Mouse (Mus musculus) granulocyte monocyte progenitor cell, adult 5-6 weeks (primary cell): ENCODE measurements around the gene Son. TPM values are rescaled to one million over a fixed set of nuclear protein-coding genes. Genes with fewer than 3 reads are reported as not detected.

Experiments used
- ATAC-seq: replicated peaks from 2 replicates; pipeline ENCODE4 v1.8.0; 2016; ENCODE audit warnings: mild to moderate bottlenecking, moderate TSS enrichment, inconsistent platforms; ENCODE audit not compliant: poor library complexity, severe bottlenecking
- total RNA-seq, 2 experiments: library from RNA; stranded (forward) in 1 of 2; stranded (reverse) in 1 of 2; fragments of 200-712, 200-1000 nt in 1 of 2; fragments of >200 nt in 1 of 2; fragmentation: Nextera tagmentation in 1 of 2; gene quantifications; 2 replicates each; pipeline ENCODE4 v1.2.3; 2014 to 2017

The Son gene
- 326 and 356 TPM in 2 replicates for total RNA-seq (2014; fragmentation: Nextera tagmentation)
- 242 and 285 TPM in 2 replicates for total RNA-seq (2017)

DNA sequence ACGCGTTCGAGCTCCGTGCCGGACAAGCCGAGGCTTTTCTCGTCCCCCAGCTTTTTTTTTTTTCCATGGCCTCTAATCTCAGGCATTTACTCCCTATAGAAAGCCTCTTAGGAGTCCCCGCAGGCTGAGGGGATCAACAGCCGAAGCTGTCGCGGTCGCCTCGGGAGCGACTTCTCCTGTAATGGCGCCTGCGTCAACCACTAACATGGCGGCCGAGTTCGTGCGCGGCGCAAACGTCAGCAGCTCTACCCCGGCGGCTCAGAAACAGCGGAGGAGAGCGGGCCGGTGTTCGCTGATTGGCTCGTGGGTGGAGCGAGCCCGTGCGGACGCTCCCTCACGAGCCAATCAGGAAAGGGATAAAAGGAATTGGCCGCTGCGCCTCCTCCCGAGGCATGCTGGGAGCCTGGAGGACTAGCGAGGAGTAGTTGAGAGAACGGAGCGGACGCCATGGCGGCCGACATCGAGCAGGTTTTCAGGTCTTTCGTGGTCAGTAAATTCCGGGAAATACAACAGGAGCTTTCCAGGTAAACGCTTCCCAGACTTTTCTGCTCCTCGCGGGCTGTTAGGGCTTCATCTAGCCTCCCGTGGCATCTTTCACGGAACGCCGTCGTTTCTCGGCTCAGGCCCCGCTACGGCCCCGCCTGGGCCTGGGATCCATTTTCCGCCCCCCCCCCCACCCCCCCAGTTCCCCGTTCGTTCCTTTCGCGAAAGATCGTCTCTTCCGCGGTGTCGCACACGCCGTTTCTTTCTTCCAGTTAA, at the start of gene Son:
Son (plus strand) TSS at position 46 of the 759 bp plus-strand sequence.
- peak; percentile 80 for ATAC-seq

DNA sequence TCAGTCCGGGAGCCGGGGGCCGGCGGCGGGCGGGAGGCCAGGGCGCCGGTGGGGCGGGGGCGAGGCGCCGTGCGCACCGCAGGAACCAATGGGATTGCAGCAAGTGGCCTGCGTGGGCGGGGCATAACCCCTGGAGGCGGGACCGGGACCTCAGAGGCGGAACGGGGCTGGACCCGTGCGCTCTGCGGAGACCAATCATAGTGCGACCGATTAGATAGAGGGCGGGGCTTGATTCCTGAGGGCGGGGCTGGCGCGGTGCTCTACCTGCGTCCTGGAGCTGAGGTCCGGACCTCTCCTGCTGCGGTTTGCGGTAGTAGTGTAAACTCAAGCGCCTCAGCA, 49.7 kb upstream of the Son start, which contains the start of gene Tmem50b:
Tmem50b (minus strand) TSS at position 129 of the 339 bp plus-strand sequence.
- peak; percentile 84 for ATAC-seq

DNA sequence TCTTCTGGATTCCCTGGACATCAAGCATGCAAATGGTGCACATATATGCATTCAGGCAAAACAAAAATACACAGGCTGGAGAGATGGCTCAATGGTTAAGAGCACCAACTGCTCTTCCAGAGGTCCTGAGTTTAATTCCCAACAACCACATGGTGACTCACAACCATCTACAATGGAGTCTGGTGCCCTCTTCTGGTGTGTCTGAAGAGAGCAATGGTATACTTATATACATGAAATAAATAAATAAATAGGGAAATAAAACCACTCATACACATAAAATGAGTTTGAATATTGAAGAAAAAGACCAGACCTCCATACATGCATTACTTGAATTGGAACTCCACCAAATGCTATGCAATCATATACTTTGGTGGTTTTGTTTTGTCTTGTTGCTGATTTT, 48.1 kb upstream of the Son start:
- no peak for ATAC-seq

DNA sequence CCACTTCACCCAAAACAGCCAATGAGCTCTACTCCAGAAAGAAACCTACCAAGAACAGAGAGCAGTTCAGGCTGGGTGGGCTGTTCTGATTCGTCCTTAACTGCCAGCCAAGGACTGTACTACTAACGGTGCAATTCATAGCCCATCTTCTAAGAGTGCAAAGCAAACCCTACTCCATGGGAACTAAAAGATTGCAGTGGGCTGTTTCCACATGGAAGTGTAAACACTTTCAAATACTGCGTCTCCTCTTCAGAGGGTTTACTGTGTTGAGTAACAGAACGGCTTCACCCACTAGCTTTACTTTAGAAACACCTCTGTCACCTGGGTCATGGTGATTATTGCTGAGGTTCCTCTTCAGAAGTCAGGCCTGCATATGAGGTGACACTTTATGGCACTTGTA, 46.2 kb upstream of the Son start:
- ATAC-seq: peak; percentile 2; the same call in 1 of the 2 replicates

DNA sequence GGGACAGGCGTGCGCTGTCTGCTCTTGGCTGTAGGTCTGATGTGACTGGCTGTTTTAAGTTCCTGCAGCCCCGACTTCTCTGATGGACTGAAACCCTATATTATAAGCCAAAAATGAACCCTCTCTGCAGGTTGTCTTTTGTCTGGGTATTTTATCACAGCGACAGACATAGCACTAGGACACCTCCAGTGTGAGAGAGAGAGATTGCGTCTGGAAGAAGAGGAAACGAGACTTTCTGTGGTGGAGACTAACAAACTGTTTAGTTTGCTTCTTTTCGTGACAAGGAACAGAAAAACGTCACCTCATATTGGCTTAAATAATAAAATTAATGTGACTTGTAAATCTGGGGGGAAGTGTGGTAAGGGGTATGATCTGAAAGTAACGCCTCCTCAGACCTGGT, 45.6 kb upstream of the Son start:
- peak; percentile 56 for ATAC-seq

DNA sequence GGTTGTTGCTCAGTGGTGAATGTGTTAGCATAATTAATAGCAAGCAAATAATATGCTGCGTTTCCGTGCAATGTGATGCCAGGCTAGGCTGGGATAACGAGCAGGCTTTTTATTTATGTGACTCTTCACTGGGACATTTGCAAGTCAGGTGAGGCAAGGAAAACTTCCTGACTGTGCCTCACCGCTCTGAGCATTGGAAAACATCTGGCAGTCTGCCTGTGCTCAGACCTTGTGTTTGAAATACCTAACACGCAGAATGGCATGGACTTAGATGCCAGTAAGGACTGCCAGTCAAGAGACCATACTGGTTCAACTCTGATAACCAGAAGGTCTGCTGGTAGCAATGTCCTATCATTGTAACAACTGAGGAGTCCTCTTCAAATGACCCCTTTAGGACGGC, 42.1 kb upstream of the Son start:
- no peak for ATAC-seq

DNA sequence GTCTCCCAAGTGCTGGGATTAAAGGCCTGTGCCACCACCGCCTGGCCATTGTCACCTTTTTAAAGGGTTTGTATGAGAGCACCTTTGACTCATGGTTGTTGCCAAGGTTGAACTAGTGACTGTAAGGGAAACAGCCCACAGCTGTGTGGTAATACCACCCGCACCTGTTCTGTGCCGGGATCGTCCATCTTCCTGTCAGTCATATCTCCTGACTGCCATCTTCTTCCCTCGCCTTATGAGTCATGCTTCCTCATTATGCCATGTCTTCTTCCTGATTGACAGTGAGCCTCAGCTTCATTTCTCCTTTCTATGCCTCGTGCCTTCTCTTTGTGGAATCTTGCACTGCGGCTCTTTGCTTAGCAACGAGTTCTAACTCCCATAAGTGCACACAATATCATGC, 40.3 kb upstream of the Son start:
- ATAC-seq: peak; percentile 95

DNA sequence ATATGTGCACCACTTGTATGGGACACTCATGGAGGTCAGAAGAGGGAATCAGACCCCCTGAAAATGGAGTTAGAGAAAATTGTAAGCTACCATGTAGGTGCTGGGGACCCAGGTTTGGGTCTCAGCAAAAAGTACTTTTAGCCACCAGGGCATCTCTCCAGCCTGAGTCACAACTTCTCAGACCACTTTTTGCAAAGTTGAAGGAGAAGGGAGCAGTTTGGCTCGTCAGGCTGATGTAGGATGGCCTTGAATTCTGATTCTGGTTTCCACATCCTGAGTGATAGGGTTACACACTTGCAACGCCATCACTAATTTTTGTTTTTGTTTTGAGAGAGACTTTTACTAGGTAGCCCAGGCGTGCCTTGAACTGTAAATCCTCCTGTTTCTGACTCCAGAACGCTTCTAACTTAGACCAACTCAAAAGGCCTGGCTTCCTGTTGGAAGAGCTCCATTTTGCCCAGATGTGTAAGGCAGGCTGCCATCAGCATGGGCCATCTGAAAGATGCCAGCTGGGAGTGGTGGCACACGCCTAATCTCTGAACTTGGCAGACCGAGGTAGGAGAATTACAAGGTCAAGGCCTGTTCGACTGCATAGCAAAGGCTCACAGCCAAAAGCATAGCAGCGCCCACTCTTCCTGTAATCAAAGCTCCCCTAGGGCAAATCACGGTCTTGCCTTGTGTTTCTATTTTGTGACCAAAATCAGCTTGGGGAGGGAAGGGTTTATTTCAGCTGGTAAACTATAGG, 37.6 kb upstream of the Son start:
- ATAC-seq: no peak

DNA sequence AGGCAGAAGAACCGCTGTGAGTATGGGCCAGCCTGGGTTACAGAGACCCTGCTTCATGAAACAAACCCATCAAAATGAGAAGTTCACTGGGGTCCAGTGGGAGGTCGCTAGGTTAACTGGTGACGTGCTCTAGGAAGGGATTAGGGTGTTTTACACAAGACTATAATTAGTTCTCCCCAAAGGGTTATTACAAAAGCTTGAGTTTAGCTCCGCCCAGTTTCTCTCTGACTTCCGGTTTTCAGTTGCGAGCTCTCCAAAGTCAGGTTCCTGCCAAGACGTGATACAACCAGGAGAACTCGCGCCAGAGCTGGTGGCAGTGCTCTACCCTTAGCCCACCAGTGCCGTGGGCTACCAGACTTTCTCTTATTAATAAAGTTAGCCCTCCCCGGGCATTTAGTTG, 36.1 kb upstream of the Son start:
- peak; percentile 80 for ATAC-seq

DNA sequence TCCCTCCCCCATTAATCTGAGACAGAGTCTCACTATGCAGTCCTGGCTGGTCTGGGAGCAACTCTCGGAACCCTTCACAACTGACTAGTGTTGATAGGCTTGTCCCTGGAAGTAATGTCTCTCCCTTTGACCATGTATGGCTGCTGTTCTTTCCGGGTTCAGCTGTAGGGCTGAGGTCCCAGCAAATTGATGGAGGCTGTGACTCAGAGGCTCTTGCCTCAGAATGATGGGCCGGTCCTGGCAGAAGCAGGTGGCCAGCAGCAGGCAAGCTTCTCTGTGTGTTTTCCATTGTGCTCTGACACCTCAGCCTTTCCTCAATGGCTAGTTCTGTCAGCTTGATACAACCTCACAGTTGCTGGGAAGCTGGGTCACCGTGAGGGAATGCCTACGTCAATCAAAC, 34.8 kb upstream of the Son start:
- peak; percentile 38 for ATAC-seq

DNA sequence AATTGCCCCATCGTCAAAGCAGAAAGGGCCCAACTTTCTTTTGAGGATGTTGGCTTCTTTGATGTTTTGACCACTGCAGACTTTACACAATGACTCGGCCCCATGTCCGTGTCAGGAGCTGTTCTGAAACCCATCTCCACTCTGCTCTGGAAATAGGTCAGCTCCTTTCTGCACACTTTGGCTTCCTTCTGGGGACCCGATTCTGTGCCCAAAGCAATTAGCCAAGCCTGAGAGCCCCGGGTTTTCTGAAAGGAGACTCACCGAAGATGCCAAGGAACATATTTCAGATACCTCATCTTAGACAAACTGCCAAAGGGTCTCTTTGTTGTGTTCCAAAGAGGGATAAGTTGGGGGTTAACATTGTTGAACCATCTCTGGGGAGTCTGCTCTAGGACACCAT, 32.8 kb upstream of the Son start:
- no peak for ATAC-seq

DNA sequence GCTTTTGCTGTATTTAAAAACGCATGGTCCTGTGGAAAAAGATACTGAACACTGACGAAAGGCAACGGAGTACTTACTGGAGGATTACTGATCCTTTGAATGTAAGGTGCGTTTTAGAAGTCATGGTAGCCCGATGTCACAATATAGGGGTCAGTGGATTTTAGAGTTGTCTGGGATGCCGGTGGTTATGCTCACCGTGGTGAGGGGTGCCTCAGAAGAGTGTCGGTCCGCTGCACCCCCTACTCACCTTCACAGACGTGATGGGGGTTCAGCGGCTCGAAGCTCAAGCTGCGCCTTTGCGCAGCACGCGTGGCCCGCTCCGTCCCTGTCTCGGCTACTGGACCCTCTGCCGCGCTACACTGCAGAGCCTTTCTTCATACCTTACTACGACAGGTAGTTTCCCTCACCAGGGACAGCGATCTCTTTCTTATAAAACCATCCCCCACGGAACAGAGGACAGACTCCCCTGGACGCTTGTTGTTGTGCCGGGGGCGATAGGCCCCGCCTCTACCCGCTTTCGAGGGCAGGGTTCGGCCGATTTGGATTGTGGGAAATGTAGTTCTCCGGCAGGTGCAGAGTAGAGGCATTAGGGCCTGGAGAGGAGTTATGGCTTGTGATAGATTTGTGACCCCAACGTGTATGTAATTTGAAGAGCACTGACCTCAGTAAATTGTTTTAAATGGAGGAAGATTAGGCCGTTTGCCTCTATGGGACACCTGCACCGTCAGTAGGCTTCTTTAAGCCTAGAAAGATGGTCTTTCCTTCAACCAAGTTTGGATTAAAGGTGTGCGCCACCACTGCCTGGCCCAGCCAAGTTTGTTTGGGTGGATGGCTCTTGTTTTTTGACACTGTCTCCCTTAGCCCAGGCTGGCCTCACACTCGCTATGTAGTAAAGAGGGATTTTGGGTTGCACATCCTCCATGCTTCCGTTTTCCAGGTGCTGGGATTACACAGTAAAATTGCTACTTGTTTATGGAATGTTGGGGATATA, 28.5 kb upstream of the Son start, which contains the start of gene Dnajc28:
Dnajc28 (minus strand) TSS at position 516 of the 991 bp plus-strand sequence.
- peak; percentile 94 for ATAC-seq

DNA sequence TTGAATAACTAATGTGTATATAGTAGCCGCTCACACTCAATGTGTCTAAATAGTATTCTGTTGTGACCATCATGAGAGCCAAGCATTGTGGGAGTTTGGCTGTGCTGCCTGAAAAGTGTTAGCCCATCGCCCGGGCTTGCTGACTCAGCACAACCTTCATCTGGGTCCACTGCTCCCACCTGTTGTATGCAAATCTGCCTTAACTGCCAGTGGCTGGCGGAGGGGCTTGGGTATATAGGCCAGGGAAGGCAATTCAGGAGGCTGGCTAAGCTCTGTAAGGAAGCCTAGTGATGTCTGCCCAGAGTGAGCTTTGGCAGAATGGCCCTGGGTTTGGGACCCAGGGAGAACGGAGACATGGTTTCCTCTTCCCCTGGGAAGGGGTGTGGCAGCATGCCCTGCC, 27.1 kb upstream of the Son start:
- ATAC-seq: no peak

DNA sequence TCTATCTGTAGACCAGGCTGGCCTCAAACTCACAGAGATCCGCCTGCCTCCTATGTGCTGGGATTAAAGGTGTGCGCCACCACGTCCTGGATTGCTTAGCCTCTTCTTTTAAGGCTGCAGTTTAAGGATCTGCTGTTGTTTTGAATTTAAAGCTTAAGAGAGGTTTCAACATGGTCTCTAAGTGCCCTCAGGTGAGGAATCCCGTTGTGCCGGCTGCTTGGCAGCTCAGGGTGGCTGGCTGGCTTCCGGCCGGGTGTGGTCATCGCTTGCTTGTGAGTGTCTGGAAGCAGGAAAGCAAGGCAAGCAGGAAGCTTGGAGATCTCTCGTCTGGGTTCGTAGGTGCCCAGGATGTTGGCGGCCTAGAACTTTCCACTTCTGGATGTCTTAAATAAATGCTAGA, 26.3 kb upstream of the Son start:
- ATAC-seq: no peak

DNA sequence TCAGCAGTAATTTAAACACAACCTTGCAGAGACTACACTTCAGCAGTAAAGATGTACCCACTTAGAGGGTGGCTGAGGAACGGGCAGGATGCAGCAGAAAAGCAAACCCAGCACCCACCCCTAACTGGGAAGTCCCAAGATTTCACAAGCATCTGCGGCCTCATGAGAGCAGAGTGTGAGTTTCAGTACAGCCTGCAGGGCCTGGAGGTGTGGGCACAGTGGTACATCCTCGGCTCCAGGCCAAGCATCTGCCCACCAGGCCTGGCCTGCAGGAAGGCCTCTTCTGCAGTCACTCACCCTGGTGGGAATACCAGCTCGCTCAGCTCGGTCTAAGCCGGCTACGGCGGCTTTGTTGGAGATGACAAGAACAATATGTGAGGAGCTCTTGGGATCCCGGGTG, 24.2 kb upstream of the Son start:
- peak; percentile 56 for ATAC-seq

DNA sequence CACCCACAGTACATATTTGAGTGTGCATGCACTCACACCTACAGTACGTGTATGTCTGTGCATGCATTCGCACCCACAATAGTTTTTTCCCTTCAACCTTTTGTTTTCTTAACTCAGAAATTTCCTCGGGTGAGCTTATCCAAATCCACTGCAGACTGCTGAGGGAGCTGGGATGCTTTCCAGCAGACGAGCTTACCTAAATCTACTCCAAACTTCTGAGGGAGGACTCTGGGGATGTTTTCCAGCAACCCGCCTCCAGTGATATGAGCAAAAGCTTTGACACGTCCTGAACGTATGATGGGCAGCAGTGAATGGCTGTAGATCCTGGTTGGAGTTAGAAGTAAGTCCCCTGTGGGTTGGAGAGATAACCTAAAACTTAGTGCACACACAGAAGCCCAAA, 19.5 kb upstream of the Son start:
- no peak for ATAC-seq

DNA sequence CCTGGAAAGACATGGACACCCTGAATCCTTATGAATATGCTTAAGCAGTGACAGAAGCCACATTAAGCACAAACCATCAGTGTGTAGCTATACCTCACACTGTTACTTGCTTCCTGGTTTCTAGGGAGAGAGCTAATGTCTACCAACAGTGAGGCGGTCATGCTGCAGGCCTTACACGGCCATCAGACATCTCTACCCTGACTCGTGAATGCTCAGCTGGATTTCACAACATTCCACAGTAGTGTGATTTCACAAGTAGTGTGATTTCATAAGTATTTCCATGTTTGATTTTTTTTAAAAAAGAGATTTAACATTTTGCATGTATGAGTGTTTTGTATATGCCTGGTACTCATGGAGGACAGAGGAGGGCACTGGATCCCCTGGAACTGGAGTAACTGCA, 18.6 kb upstream of the Son start:
- peak; percentile 94 for ATAC-seq

DNA sequence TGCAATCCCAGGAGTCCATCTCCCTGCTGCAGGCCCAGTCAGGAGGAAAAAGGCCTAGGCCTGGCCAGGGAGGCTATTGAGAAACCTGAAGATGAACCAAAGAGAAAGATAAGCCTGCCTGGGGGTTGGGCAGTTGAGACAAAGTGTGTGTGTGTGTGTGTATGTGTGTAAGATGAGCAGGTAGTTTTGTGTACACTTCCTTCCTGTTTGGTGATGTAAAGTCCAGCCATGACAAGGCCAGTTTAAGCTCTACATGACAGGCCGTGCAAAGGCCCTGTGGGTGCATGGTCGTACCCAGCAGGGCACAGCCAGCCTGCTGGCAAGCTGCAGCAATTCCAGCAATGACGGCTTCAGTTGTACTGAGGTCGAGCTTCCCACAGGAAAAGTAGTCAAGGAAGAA, 17.6 kb upstream of the Son start:
- ATAC-seq: 0 out of 2 replicates have a peak, but pooled peaks have one; percentile 10

DNA sequence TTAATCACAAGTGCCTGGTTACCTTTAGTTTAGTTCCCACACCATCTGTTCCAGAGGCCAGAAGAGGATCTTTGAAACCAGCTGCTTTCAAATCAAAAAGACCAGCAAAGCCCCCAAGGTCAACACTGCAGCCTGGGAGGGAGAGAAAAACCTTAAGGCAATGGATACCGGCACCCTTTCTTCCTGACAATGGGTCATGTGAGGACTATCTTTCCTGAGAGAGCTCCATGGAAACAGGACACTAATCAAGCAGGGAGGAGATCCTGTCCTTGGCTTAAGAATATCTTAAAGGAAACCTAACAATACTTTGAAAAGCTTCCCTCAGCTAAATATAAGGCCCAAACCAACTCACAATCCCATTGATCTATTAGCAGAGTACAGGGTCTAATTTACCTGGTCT, 16.7 kb upstream of the Son start:
- no peak for ATAC-seq

DNA sequence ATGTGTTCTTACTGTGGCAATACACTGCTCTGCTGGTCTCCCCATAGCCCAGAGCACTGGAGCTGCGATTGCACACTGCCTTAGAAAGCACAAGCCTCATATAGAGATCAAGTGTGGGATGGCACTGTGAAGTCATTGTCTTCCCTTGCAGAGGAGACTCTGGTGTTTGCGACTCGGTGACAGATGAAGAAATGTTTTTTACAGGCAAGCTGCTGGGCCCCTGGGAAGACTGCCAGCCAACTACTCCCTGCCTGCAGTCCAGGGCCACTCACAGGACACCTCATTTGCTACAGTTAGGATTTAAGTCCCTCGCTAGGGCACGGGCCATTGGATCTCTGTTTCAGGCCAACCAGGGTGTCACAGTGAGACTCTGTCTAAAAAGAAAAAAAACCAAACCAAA, 14.9 kb upstream of the Son start:
- ATAC-seq: no peak

DNA sequence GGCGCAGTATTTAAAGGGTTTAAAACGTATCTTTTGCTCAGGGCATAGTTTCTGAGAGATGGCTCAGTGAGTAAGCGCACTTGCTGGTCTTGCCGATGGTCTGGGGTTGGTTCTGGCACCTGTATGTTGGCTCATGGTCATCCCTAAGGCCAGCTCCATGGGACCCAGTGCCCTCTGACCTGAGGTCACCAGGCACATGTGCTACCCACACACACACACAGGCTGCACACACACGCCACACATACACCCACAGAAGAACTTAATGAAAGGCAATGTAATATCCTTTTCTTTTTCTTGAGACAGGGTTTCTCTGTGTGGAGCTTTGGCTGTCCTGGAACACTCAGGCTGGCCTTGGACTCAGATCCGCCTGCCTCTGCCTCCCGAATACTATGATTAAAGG, 14.4 kb upstream of the Son start:
- no peak for ATAC-seq
